Mouse (Mus musculus) CH12.LX (cell line): ENCODE results near the gene Drg1. TPM values are rescaled to one million over a fixed set of nuclear protein-coding genes. Genes with fewer than 3 reads are reported as not detected.

Experiments used
- DNase-seq: peaks from one replicate; pipeline ENCODE4 v3.0.0-alpha.2; 2013; ENCODE audit errors: extremely low read depth
- H3K27ac ChIP-seq: 2 replicates; pipeline ENCODE4 v1.5.1; 2012; ENCODE audit warnings: low read depth, mild to moderate bottlenecking, control low read depth, moderate library complexity; ENCODE audit not compliant: insufficient read depth
- H3K27me3 ChIP-seq: replicated peaks from 2 replicates; pipeline ENCODE3; 2012; ENCODE audit warnings: inconsistent platforms
- H3K36me3 ChIP-seq, 2 experiments: replicated peaks in 1 of 2; 2 replicates each; pipeline versions ENCODE3 to v1.6.1; 2012; ENCODE audit warnings: inconsistent platforms in 1 of 2, low read length in 1 of 2, mild to moderate bottlenecking in 1 of 2, mixed read lengths in 1 of 2, moderate library complexity in 1 of 2; ENCODE audit not compliant: control insufficient read depth in 1 of 2, insufficient read depth in 1 of 2
- H3K4me1 ChIP-seq, 2 experiments: 2 replicates each; pipeline ENCODE4 v1.6.1; 2012; ENCODE audit warnings: inconsistent platforms in 1 of 2, moderate library complexity in 1 of 2; ENCODE audit not compliant: insufficient read depth in 2 of 2, control insufficient read depth in 1 of 2
- H3K4me2 ChIP-seq: 2 replicates; pipeline ENCODE4 v1.6.1; 2012; ENCODE audit warnings: low read depth, mild to moderate bottlenecking, control low read depth; ENCODE audit not compliant: poor library complexity, insufficient read depth, severe bottlenecking
- H3K4me3 ChIP-seq, 3 experiments: fragments of 150-350 bp in 1 of 3; sonication (generic) in 1 of 3; replicated peaks in 1 of 3; 2 replicates each; pipeline versions ENCODE3 to v1.5.1; 2011 to 2012; ENCODE audit warnings: low read depth in 2 of 3, low read length in 2 of 3, mild to moderate bottlenecking in 2 of 3, moderate library complexity in 2 of 3, control low read depth in 1 of 3, improper control_type of control experiment in 1 of 3, inconsistent platforms in 1 of 3, mixed read lengths in 1 of 3; ENCODE audit not compliant: poor library complexity in 1 of 3
- H3K79me2 ChIP-seq: replicated peaks from 2 replicates; pipeline ENCODE4 v1.6.1; 2012; ENCODE audit warnings: mild to moderate bottlenecking, moderate library complexity; ENCODE audit not compliant: control insufficient read depth, poor library complexity, insufficient read depth, severe bottlenecking; ENCODE audit errors: extremely low read depth
- H3K9ac ChIP-seq: 2 replicates; pipeline ENCODE4 v1.6.1; 2012; ENCODE audit warnings: low read depth, mild to moderate bottlenecking, control low read depth, moderate library complexity; ENCODE audit not compliant: insufficient read depth
- H3K9me3 ChIP-seq: replicated peaks from 2 replicates; pipeline ENCODE3; 2012; ENCODE audit warnings: low read length, inconsistent platforms, mixed read lengths
- BHLHE40 ChIP-seq: IDR thresholded peaks from 2 replicates; pipeline ENCODE4 v1.6.1; 2011; ENCODE audit warnings: mild to moderate bottlenecking, low read depth, low read length, improper control_type of control experiment
- E2F4 ChIP-seq: IDR thresholded peaks from 2 replicates; pipeline ENCODE4 v1.6.1; 2011; ENCODE audit warnings: low read depth, low read length, improper control_type of control experiment; ENCODE audit not compliant: insufficient replicate concordance
- ELF1 ChIP-seq: IDR thresholded peaks from 2 replicates; pipeline ENCODE4 v1.6.1; 2014; ENCODE audit warnings: low read depth, mild to moderate bottlenecking, inconsistent platforms, low read length, improper control_type of control experiment
- EP300 ChIP-seq: IDR thresholded peaks from 2 replicates; pipeline ENCODE4 v1.6.1; 2011; ENCODE audit warnings: low read length, improper control_type of control experiment
- ETS1 ChIP-seq: conservative IDR thresholded peaks from 2 replicates; pipeline ENCODE4 v1.6.1; 2012; ENCODE audit warnings: low read depth, mild to moderate bottlenecking, inconsistent platforms, low read length, improper control_type of control experiment, moderate library complexity
- GABPA ChIP-seq: IDR thresholded peaks from 2 replicates; pipeline ENCODE4 v1.6.1; 2012; ENCODE audit warnings: low read depth, low read length, improper control_type of control experiment, inconsistent platforms; ENCODE audit not compliant: insufficient replicate concordance
- HCFC1 ChIP-seq: IDR thresholded peaks from 2 replicates; pipeline ENCODE4 v1.6.1; 2012; ENCODE audit warnings: low read depth, mild to moderate bottlenecking, inconsistent platforms, low read length, improper control_type of control experiment
- IRF4 ChIP-seq: IDR thresholded peaks from 2 replicates; pipeline ENCODE4 v1.6.1; 2014; ENCODE audit warnings: low read depth, mild to moderate bottlenecking, inconsistent platforms, low read length, improper control_type of control experiment
- JUN ChIP-seq: IDR thresholded peaks from 2 replicates; pipeline ENCODE4 v1.6.1; 2011; ENCODE audit warnings: low read depth, mild to moderate bottlenecking, low read length, improper control_type of control experiment, moderate library complexity; ENCODE audit not compliant: insufficient read depth
- JUND ChIP-seq: conservative IDR thresholded peaks from 2 replicates; pipeline ENCODE4 v1.6.1; 2011; ENCODE audit warnings: low read depth, low read length, improper control_type of control experiment
- MAX ChIP-seq: IDR thresholded peaks from 2 replicates; pipeline ENCODE4 v1.6.1; 2011; ENCODE audit warnings: low read length, improper control_type of control experiment
- MEF2A ChIP-seq: IDR thresholded peaks from 2 replicates; pipeline ENCODE4 v1.6.1; 2014; ENCODE audit warnings: low read depth, mild to moderate bottlenecking, inconsistent platforms, low read length, improper control_type of control experiment, borderline replicate concordance
- MXI1 ChIP-seq: IDR thresholded peaks from 2 replicates; pipeline ENCODE4 v1.6.1; 2011; ENCODE audit warnings: mild to moderate bottlenecking, low read depth, low read length, improper control_type of control experiment
- MYC ChIP-seq: IDR thresholded peaks from 2 replicates; pipeline ENCODE4 v1.6.1; 2011; ENCODE audit warnings: low read depth, mild to moderate bottlenecking, improper control_type of control experiment, low read length
- NELFE ChIP-seq: IDR thresholded peaks from 2 replicates; pipeline ENCODE4 v1.6.1; 2011; ENCODE audit warnings: low read depth, low read length, improper control_type of control experiment
- NRF1 ChIP-seq: IDR thresholded peaks from 2 replicates; pipeline ENCODE4 v1.6.1; 2014; ENCODE audit warnings: low read depth, mild to moderate bottlenecking, inconsistent platforms, low read length, improper control_type of control experiment, moderate library complexity
- PAX5 ChIP-seq: IDR thresholded peaks from 2 replicates; pipeline ENCODE4 v1.6.1; 2012; ENCODE audit warnings: low read length, inconsistent platforms, mixed read lengths
- POLR2A ChIP-seq: IDR thresholded peaks from 2 replicates; pipeline ENCODE4 v1.6.1; 2011; ENCODE audit warnings: low read depth, mild to moderate bottlenecking, improper control_type of control experiment, low read length
- POLR2AphosphoS2 ChIP-seq: IDR thresholded peaks from 2 replicates; pipeline ENCODE4 v1.6.1; 2011; ENCODE audit warnings: low read depth, low read length, improper control_type of control experiment
- RAD21 ChIP-seq: IDR thresholded peaks from 2 replicates; pipeline ENCODE4 v1.6.1; 2011; ENCODE audit warnings: low read depth, mild to moderate bottlenecking, low read length, improper control_type of control experiment, moderate library complexity
- SIN3A ChIP-seq: IDR thresholded peaks from 2 replicates; pipeline ENCODE4 v1.6.1; 2012; ENCODE audit warnings: low read length, improper control_type of control experiment, inconsistent platforms
- TBP ChIP-seq: conservative IDR thresholded peaks from 2 replicates; pipeline ENCODE4 v1.6.1; 2011; ENCODE audit warnings: low read depth, low read length, improper control_type of control experiment
- UBTF ChIP-seq: IDR thresholded peaks from 2 replicates; pipeline ENCODE4 v1.6.1; 2012; ENCODE audit warnings: low read depth, mild to moderate bottlenecking, inconsistent platforms, low read length, improper control_type of control experiment, moderate library complexity
- USF1 ChIP-seq: IDR thresholded peaks from 2 replicates; pipeline ENCODE4 v1.6.1; 2014; ENCODE audit warnings: low read depth, mild to moderate bottlenecking, inconsistent platforms, low read length, improper control_type of control experiment
- USF2 ChIP-seq: conservative IDR thresholded peaks from 2 replicates; pipeline ENCODE4 v1.6.1; 2011; ENCODE audit warnings: low read depth, low read length, improper control_type of control experiment
- ZC3H11A ChIP-seq: IDR thresholded peaks from 2 replicates; pipeline ENCODE4 v1.6.1; 2012; ENCODE audit warnings: low read depth, mild to moderate bottlenecking, inconsistent platforms, low read length, improper control_type of control experiment
- ZMIZ1 ChIP-seq: IDR thresholded peaks from 2 replicates; pipeline ENCODE4 v1.6.1; 2012; ENCODE audit warnings: low read depth, mild to moderate bottlenecking, inconsistent platforms, low read length, improper control_type of control experiment
- ZNF384 ChIP-seq: IDR thresholded peaks from 2 replicates; pipeline ENCODE4 v1.6.1; 2012; ENCODE audit warnings: low read depth, low read length, improper control_type of control experiment, inconsistent platforms
- dilution Hi-C: fragments of 300-500 bp; cut with MboI; formaldehyde crosslinking; loops from 2 replicates; pipeline ENCODE4 v1.14.3; 2020; ENCODE audit warnings: low sequenced_read_pairs; ENCODE audit not compliant: extremely low pct_unique_long_range_greater_than_20kb, extremely low pct_ligation_motif_present
- in situ Hi-C: fragments of 300-500 bp; cut with MboI; formaldehyde crosslinking; loops from 3 replicates; pipeline ENCODE4 v1.14.3; 2019; ENCODE audit warnings: low sequenced_read_pairs, low pct_ligation_motif_present, low pct_unique_long_range_greater_than_20kb, mixed read lengths
- polyA plus RNA-seq: library from polyadenylated mRNA; unstranded; fragments of >175 nt; gene quantifications from 2 replicates; pipeline ENCODE4 v1.2.1, GENCODE M21; 2012; ENCODE audit warnings: low read depth; ENCODE audit not compliant: insufficient read length
- total RNA-seq, 2 experiments: library from RNA; depleted of rRNA; stranded (reverse); fragments of 300-350 nt in 1 of 2; fragments of >200 nt in 1 of 2; gene quantifications; 2 replicates each; pipeline ENCODE4 v1.2.3; 2012 to 2014

The Drg1 gene
- total and polyA plus RNA-seq, 3 experiments, result 158 to 480 (median 249) TPM

DNA sequence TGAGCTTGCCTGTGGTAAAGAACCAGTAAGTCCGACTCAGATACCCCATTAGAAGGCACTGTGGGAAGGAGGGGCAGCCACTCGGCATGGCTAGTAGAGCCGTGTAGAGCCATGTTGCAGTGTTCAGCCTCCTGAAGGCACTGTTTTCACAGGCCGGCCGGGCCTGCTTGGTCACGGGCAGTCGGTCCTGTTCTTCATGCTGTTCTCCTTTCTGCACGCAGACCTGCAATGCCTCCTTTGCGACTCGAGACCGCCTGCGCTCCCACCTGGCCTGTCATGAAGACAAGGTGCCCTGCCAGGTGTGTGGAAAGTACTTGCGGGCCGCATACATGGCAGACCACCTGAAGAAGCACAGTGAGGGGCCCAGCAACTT lies 32.6 kb upstream of the Drg1 start:
- Histone ChIP-seq H3K79me2 (no peaks in the 10 kb centered on the region), H3K4me2 (no peak overlapping the region), H3K9ac (no peak overlapping the region), H3K4me1 (peaks cover 0 to 33% of the 10 kb centered on the region in 2 experiments; a peak in 2 of 4 replicates), H3K27me3 (no peaks in the 10 kb centered on the region), H3K9me3 (no peaks in the 10 kb centered on the region), H3K4me3 (no peak overlapping the region), H3K36me3 (peaks cover 80 to 93% of the 10 kb centered on the region in 2 experiments), H3K27ac (no peak overlapping the region)
- in situ Hi-C loops, result no loop called here
- no peak for DNase-seq
- dilution Hi-C loops, result no loop called here
- TF ChIP-seq MEF2A (no peak), BHLHE40 (no peak), HCFC1 (no peak), MXI1 (no peak), NELFE (no peak), NRF1 (no peak), ZNF384 (no peak), POLR2AphosphoS2 (no peak), EP300 (no peak), ZMIZ1 (no peak), POLR2A (no peak), ELF1 (no peak), ETS1 (no peak), USF1 (no peak), PAX5 (no peak), IRF4 (no peak), ZC3H11A (no peak), JUN (no peak)

DNA sequence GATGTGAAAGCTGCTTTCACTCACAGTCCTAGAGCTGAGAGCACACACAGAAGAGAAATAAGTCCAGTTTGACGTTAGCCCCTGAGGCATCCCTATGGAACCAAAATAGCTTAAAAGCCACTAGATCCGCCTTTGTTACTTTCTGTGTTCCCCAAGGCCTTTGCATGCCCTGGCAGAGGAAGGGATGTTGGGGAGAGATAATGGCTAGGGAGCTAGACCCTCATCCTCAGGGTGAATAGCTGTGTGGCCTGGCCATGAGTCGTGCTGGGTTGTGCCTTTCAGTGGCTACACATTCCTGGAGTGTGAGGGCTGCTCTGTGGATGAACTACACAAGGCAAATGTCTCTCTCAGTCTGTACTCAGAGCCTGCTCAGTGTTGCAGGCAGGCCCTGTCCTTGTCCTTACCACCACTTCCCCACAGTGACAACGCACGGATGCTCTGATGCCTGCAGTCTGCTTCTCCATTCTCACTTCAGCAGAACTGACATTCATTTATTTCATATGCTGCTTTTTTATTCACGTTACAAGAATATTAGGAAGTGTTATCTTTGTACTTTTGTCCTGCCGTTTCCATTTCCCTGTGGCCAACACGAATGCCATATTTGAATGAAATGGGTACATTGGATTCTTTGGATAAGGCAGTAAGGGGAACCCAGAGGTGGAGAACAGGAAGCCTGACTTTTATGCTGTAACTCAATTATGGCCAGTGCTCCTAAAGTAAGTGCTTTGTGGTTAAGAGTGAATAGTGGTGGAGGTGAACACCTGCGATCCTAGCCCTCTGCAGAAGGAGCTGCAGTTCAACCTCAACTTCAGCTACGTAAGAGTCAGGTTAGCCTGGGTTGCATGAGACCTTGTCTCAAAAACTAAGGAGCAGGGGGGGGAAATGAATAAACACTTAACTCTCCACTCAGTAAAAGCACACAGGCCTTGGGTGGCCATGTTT lies 31.9 kb upstream of the Drg1 start:
- H3K27ac ChIP-seq, result no peak overlapping the region
- H3K27me3 ChIP-seq, result no peaks in the 10 kb centered on the region
- H3K4me3 ChIP-seq, result no peak overlapping the region
- peaks cover 1% of the 10 kb centered on the region; the same call in 1 of the 2 replicates for H3K79me2 ChIP-seq
- no peak for DNase-seq
- H3K4me1 ChIP-seq, result peaks cover 0 to 40% of the 10 kb centered on the region in 2 experiments; a peak in 2 of 4 replicates
- in situ Hi-C loops, result no loop called here
- H3K36me3 ChIP-seq, result peaks cover 83 to 93% of the 10 kb centered on the region in 2 experiments
- H3K9me3 ChIP-seq, result no peaks in the 10 kb centered on the region
- no peak overlapping the region for H3K4me2 ChIP-seq
- TF ChIP-seq TBP (no peak), ZC3H11A (no peak), SIN3A (no peak), E2F4 (no peak), USF1 (no peak), RAD21 (no peak), ZMIZ1 (no peak), UBTF (no peak), MEF2A (no peak), NRF1 (no peak), JUND (no peak), ETS1 (no peak), MXI1 (no peak), EP300 (no peak), USF2 (no peak), GABPA (no peak), MAX (no peak), MYC (no peak), ELF1 (no peak)
- H3K9ac ChIP-seq, result no peak overlapping the region
- dilution Hi-C loops, result no loop called here
